Mouse (Mus musculus): Measurements from ENCODE around the gene Naxd. TPM values are rescaled to one million over a fixed set of nuclear protein-coding genes. Genes with fewer than 3 reads are reported as not detected.

Naxd gene
- total and polyA plus RNA-seq, 3 experiments, result 39.7 to 57.1 (median 50.1) TPM

- Histone ChIP-seq H3K27me3 (replicated peaks) (no peaks in the 10 kb centered on the region), H3K9me3 (replicated peaks; ENCODE audit: low read length) (no peaks in the 10 kb centered on the region), H3K4me3 (replicated peaks in 1 of 3; ENCODE audit: low read depth in 2 of 3, low read length in 2 of 3, poor library complexity in 1 of 3) (no peak overlapping the region), H3K27ac (ENCODE audit: insufficient read depth, low read depth) (no peak overlapping the region), H3K36me3 (replicated peaks in 1 of 2; ENCODE audit: control insufficient read depth in 1 of 2, insufficient read depth in 1 of 2, low read length in 1 of 2) (peaks cover 90 to 98% of the 10 kb centered on the region in 2 experiments), H3K9ac (ENCODE audit: insufficient read depth, low read depth) (no peak overlapping the region), H3K4me1 (ENCODE audit: control insufficient read depth in 1 of 2, insufficient read depth in 2 of 2) (peaks cover 3 to 9% of the 10 kb centered on the region in 2 experiments; a peak in 2 of 4 replicates), H3K4me2 (ENCODE audit: insufficient read depth, low read depth, poor library complexity, severe bottlenecking) (no peak overlapping the region), H3K79me2 (replicated peaks; ENCODE audit: control insufficient read depth, extremely low read depth, insufficient read depth, poor library complexity, severe bottlenecking) (no peaks in the 10 kb centered on the region)
- in situ Hi-C loops (cut with MboI; ENCODE audit: low pct_ligation_motif_present, low pct_unique_long_range_greater_than_20kb, low sequenced_read_pairs), result loop anchor here (25.0 kb wide), 1 partner anchor 103 kb away; no protein-coding TSS in a partner anchor
- dilution Hi-C loops (cut with MboI; ENCODE audit: extremely low pct_ligation_motif_present, extremely low pct_unique_long_range_greater_than_20kb, low sequenced_read_pairs), result no loop called here
- no peak for DNase-seq (ENCODE audit: extremely low read depth)
- TF ChIP-seq JUND (conservative IDR thresholded peaks at IDR 0.05; ENCODE audit: low read depth, low read length) (no peak), E2F4 (IDR thresholded peaks at IDR 0.05; ENCODE audit: insufficient replicate concordance, low read depth, low read length) (no peak), CHD1 (IDR thresholded peaks at IDR 0.05; ENCODE audit: low read depth, low read length) (no peak), PAX5 (IDR thresholded peaks at IDR 0.05; ENCODE audit: low read length) (no peak), IRF4 (IDR thresholded peaks at IDR 0.05; ENCODE audit: low read depth, low read length) (no peak), CTCF (conservative IDR thresholded peaks at IDR 0.05 in 1 of 2, IDR thresholded peaks at IDR 0.05 in 1 of 2; ENCODE audit: low read depth in 2 of 2, low read length in 2 of 2) (no peak), BHLHE40 (IDR thresholded peaks at IDR 0.05; ENCODE audit: low read depth, low read length) (no peak), KAT2A (IDR thresholded peaks at IDR 0.05; ENCODE audit: insufficient replicate concordance, low read length) (no peak), TBP (conservative IDR thresholded peaks at IDR 0.05; ENCODE audit: low read depth, low read length) (no peak)
Observed at GRCm38 (mm10) chr8:11508880-11509279, 11.6 kb downstream of the Naxd start.

- no peak for DNase-seq (ENCODE audit: extremely low read depth)
- Histone ChIP-seq H3K9me3 (replicated peaks; ENCODE audit: low read length) (no peaks in the 10 kb centered on the region), H3K27me3 (replicated peaks) (no peaks in the 10 kb centered on the region), H3K36me3 (replicated peaks in 1 of 2; ENCODE audit: control insufficient read depth in 1 of 2, insufficient read depth in 1 of 2, low read length in 1 of 2) (peaks cover 90 to 97% of the 10 kb centered on the region in 2 experiments), H3K4me2 (ENCODE audit: insufficient read depth, low read depth, poor library complexity, severe bottlenecking) (no peak overlapping the region), H3K9ac (ENCODE audit: insufficient read depth, low read depth) (no peak overlapping the region), H3K27ac (ENCODE audit: insufficient read depth, low read depth) (no peak overlapping the region), H3K4me1 (ENCODE audit: control insufficient read depth in 1 of 2, insufficient read depth in 2 of 2) (peaks cover 0 to 8% of the 10 kb centered on the region in 2 experiments; a peak in 1 of 4 replicates), H3K4me3 (replicated peaks in 1 of 3; ENCODE audit: low read depth in 2 of 3, low read length in 2 of 3, poor library complexity in 1 of 3) (no peak overlapping the region), H3K79me2 (replicated peaks; ENCODE audit: control insufficient read depth, extremely low read depth, insufficient read depth, poor library complexity, severe bottlenecking) (no peaks in the 10 kb centered on the region)
- no peak for TF ChIP-seq E2F4 (IDR thresholded peaks at IDR 0.05; ENCODE audit: insufficient replicate concordance, low read depth, low read length)
- TF ChIP-seq USF2 (conservative IDR thresholded peaks at IDR 0.05; ENCODE audit: low read depth, low read length), result no peak
- TF ChIP-seq HCFC1 (IDR thresholded peaks at IDR 0.05; ENCODE audit: low read depth, low read length), result no peak
- no peak for TF ChIP-seq BHLHE40 (IDR thresholded peaks at IDR 0.05; ENCODE audit: low read depth, low read length)
- no peak for TF ChIP-seq SMC3 (IDR thresholded peaks at IDR 0.05; ENCODE audit: low read depth, low read length)
- TF ChIP-seq POLR2AphosphoS2 (IDR thresholded peaks at IDR 0.05; ENCODE audit: low read depth, low read length), result no peak
- no peak for TF ChIP-seq CHD2 (IDR thresholded peaks at IDR 0.05; ENCODE audit: low read length)
- no peak for TF ChIP-seq TBP (conservative IDR thresholded peaks at IDR 0.05; ENCODE audit: low read depth, low read length)
- TF ChIP-seq MEF2A (IDR thresholded peaks at IDR 0.05; ENCODE audit: borderline replicate concordance, low read depth, low read length), result no peak
- no peak for TF ChIP-seq SIN3A (IDR thresholded peaks at IDR 0.05; ENCODE audit: low read length)
- no peak for TF ChIP-seq MXI1 (IDR thresholded peaks at IDR 0.05; ENCODE audit: low read depth, low read length)
- no peak for TF ChIP-seq USF1 (IDR thresholded peaks at IDR 0.05; ENCODE audit: low read depth, low read length)
- TF ChIP-seq MAFK (IDR thresholded peaks at IDR 0.05; ENCODE audit: insufficient replicate concordance, low read length), result no peak
- no peak for TF ChIP-seq MAZ (IDR thresholded peaks at IDR 0.05; ENCODE audit: low read depth, low read length)
- no peak for TF ChIP-seq EP300 (IDR thresholded peaks at IDR 0.05; ENCODE audit: low read length)
- no peak for TF ChIP-seq RAD21 (IDR thresholded peaks at IDR 0.05; ENCODE audit: low read depth, low read length)
- no peak for TF ChIP-seq PAX5 (IDR thresholded peaks at IDR 0.05; ENCODE audit: low read length)
- TF ChIP-seq TCF12 (IDR thresholded peaks at IDR 0.05; ENCODE audit: low read depth, low read length), result no peak
- no peak for TF ChIP-seq IRF4 (IDR thresholded peaks at IDR 0.05; ENCODE audit: low read depth, low read length)
- in situ Hi-C loops (cut with MboI; ENCODE audit: low pct_ligation_motif_present, low pct_unique_long_range_greater_than_20kb, low sequenced_read_pairs), result loop anchor here (25.0 kb wide), 1 partner anchor 101 kb away; no protein-coding TSS in a partner anchor
- dilution Hi-C loops (cut with MboI; ENCODE audit: extremely low pct_ligation_motif_present, extremely low pct_unique_long_range_greater_than_20kb, low sequenced_read_pairs), result no loop called here
Observed at GRCm38 (mm10) chr8:11510971-11511370, 13.7 kb downstream of the Naxd start.
